Mouse (Mus musculus): ENCODE results near the gene Olfr250.
A peak's percentile ranks its signal among the peaks of the same experiment; 100 is the strongest.
"Not testable (repeated sequence)": the region's sequence is repeated elsewhere in the genome, so short reads cannot be mapped to it uniquely, and the experiment has no call there.

Gene Olfr250

DNA sequence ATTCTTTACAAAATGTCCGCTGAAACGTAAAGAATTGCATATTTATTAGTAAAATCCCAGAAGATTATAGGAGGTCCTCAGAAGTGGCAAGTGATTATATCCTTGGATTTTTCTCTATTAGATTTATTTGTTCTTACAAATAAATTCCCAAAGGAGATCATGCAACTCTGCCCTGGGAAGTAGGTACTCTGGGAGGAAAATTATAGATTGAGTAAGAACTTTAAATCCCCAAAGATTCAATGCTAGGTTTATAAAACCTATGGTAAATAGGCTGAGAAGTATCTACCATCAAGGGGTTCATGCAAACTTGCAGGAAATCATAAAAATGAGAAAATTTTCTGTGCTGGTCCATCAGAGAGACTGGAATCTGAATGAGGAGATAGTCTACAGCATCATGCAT is at the start of gene Olfr250:
Gene Olfr250, plus strand, starts transcription at position 301 of the 400 bp plus-strand sequence.
- no peak for DNase-seq (ENCODE audit: inconsistent ontology term)

DNA sequence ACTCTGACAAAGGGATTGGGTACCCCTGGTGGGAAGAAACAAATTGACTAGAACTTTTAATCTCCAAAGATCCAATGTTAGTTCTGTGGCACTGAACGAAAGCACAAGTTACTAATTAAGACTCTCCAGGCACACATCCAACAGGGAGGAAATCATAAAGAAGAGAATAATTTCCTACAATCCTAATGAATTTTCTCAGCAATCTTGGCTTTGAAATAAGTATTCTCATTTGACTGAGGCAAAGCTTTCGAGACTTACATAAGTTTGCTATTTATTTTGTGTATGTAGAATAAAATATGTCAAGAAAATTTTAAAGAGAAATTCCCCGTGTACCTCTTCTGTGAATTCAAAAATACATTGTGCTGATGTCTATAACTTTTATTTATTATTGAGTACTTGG is 37.9 kb upstream of the Olfr250 start, which contains the start of gene Olfr25:
Gene Olfr25, plus strand, starts transcription at position 301 of the 400 bp plus-strand sequence.
- no peak for DNase-seq (ENCODE audit: inconsistent ontology term)

DNA sequence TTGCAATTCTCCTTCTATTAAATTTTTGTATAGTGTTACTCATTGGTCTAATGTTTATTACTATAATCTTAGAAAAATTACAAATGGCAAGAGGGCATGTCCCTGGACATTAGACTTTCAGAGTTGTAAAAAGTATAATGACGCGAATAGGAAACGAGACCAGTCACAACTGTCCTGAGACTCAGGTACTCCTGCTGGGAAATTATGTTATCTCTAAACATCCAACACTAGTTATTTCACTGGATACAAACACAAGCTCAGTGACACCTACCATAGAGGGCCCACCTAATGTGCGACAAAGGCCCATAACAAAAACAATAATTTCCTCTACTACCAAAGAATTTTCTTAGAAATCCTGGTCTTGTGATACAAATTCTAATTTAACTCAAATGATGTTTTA is 18.6 kb upstream of the Olfr250 start, which contains the start of gene Olfr898:
Gene Olfr898, plus strand, starts transcription at position 301 of the 400 bp plus-strand sequence.
- no peak for DNase-seq (ENCODE audit: inconsistent ontology term)

DNA sequence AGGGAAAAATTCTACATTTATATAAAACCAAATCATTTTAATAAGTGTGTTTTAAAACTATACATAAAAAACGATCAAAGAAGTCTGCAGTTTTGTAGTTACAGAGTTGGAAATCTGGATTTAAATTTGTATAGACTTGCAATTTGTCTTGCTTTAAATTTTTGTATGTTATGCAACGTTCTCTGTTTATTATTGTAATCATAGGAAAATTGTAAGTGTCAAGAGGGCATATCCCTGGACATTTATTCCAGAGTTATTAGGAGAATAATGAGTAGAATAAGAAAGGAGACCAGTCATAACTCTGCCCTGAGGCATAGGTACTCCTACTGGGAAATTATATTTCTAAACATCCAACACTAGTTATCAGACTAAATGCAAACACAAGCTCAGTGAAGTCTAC is 10.1 kb downstream of the Olfr250 start, which contains the start of gene Olfr251:
Gene Olfr251, plus strand, starts transcription at position 301 of the 400 bp plus-strand sequence.
- DNase-seq (ENCODE audit: inconsistent ontology term), result no peak

DNA sequence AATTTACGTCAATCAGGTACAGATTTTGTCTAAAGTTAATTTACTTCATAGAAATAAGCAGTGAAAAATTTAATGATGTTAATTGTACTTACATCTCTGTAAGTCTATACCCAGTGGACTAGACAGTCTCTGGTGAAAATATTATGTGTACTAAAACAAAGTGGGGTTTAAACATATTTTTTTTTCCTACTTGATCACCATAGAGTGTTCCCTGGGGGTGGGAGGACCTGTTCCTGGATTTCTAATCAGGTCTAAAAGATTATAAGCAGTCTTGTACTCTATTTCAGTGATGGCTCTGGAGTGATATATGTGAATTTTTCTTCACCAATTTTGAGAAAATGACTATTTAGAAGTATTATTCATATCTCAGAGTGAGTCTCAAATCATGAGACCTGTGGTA is 34.7 kb downstream of the Olfr250 start, which contains the start of gene Olfr147:
Gene Olfr147, plus strand, starts transcription at position 301 of the 400 bp plus-strand sequence.
- no peak for DNase-seq (ENCODE audit: inconsistent ontology term)

DNA sequence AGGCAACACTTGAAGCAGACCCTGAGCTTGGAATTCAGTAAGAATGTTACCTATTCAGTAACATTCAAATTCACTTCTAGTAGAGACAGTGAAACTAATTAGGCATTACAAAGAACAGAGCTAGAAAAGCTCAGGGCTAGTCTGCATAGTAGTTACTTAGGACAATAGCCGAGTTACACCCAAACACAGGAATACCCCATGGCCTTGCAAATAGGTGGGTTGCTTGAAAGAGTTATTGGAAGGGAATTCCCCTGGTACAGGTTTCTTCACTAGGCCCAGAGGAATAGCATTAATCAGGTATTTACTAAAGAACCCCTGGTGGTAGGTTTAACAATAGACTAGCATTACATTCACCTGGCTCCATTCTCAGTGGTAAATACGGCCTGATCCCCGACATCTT is 40.8 kb downstream of the Olfr250 start:
- not testable (repeated sequence) for DNase-seq (ENCODE audit: inconsistent ontology term)

DNA sequence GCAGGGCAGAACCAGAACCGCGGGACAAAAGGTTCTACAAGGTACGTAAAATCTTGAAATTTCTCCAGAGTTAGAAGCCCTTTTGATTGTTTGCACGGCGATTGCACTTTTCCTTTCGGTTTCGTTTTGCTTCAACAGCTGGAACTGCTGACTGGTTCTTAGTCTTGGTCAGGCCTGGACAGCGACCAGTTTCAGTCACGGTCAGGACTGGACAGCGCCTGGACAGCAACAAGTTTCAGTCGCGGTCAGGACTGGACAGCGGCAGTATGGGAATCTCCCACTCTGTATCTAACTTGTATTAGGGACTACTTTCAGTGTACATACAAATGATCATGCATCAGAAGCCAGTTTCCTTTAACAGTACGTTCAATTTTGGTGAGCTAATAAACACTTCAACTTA is 46.8 kb downstream of the Olfr250 start:
- peak; percentile 16 for DNase-seq (ENCODE audit: inconsistent ontology term)

All from Muller cell, postnatal 12 days (primary cell).